Mouse (Mus musculus) lung, postnatal 0 days (tissue): ENCODE results near the gene Prph. TPM values are rescaled to one million over a fixed set of nuclear protein-coding genes. Genes with fewer than 3 reads are reported as not detected.
"Not testable (repeated sequence)": the region's sequence is repeated elsewhere in the genome, so short reads cannot be mapped to it uniquely, and the experiment has no call there.

Experiments used
- ATAC-seq: fragments of 200-750 bp; cut with Nextera tagmentation; 2 replicates; pipeline ENCODE4 v1.8.0; 2017; ENCODE audit warnings: moderate library complexity
- DNase-seq: peaks from one replicate; pipeline ENCODE4 v3.0.0-alpha.2; 2016; ENCODE audit warnings: low spot score
- H3K27ac ChIP-seq: fragments of 300-500 bp; sonication (generic); 2 replicates; pipeline ENCODE4 v1.5.1; 2014; ENCODE audit warnings: antibody characterized with exemption, mild to moderate bottlenecking, low read length, mixed read lengths
- H3K27me3 ChIP-seq: fragments of 300-500 bp; sonication (generic); replicated peaks from 2 replicates; pipeline ENCODE4 v1.6.1; 2014; ENCODE audit warnings: low read length, mixed read lengths; ENCODE audit not compliant: insufficient read depth
- H3K36me3 ChIP-seq: fragments of 300-500 bp; sonication (generic); 2 replicates; pipeline ENCODE4 v1.6.1; 2014; ENCODE audit warnings: low read length, mixed read lengths; ENCODE audit not compliant: insufficient read depth
- H3K4me1 ChIP-seq: fragments of 300-500 bp; sonication (generic); 2 replicates; pipeline ENCODE4 v1.6.1; 2014; ENCODE audit warnings: antibody characterized with exemption, low read depth, low read length, mixed read lengths; ENCODE audit not compliant: insufficient read depth
- H3K4me2 ChIP-seq: fragments of 300-500 bp; sonication (generic); replicated peaks from 2 replicates; pipeline ENCODE4 v1.6.1; 2014; ENCODE audit warnings: low read depth, mild to moderate bottlenecking, low read length, moderate library complexity, mixed read lengths
- H3K4me3 ChIP-seq: fragments of 300-500 bp; sonication (generic); 2 replicates; pipeline ENCODE4 v1.5.1; 2014; ENCODE audit warnings: low read depth, low read length
- H3K9ac ChIP-seq: fragments of 300-500 bp; sonication (generic); replicated peaks from 2 replicates; pipeline ENCODE4 v1.6.1; 2014; ENCODE audit warnings: low read depth, mild to moderate bottlenecking
- H3K9me3 ChIP-seq: fragments of 300-500 bp; sonication (generic); 2 replicates; pipeline ENCODE4 v1.6.1; 2016; ENCODE audit warnings: low read length, mixed read lengths
- CTCF ChIP-seq: IDR thresholded peaks from 2 replicates; pipeline ENCODE4 v1.5.1; 2016; ENCODE audit warnings: antibody characterized with exemption, mild to moderate bottlenecking
- EP300 ChIP-seq: IDR thresholded peaks from 2 replicates; pipeline ENCODE4 v1.6.1; 2016; ENCODE audit warnings: antibody characterized with exemption, mild to moderate bottlenecking, control low read depth
- WGBS: fragments of 180-500 bp; shearing (Covaris S2); extraction: QIAGEN DNeasy Blood & Tissue Kit; methylation state at CpG from one replicate; pipeline ENCODE4 v1.1.7; 2014; 5-methylcytosine and 5-hydroxymethylcytosine counted together
- polyA plus RNA-seq: library from polyadenylated mRNA; unstranded; fragments of >200 nt; fragmentation: Nextera tagmentation; extraction: Ambion mirVana; gene quantifications from 2 replicates; pipeline ENCODE4 v1.2.1, GENCODE M21; 2015

Prph gene
- polyA plus RNA-seq, 1 experiment from 2014 or later = 0.42 TPM

DNA sequence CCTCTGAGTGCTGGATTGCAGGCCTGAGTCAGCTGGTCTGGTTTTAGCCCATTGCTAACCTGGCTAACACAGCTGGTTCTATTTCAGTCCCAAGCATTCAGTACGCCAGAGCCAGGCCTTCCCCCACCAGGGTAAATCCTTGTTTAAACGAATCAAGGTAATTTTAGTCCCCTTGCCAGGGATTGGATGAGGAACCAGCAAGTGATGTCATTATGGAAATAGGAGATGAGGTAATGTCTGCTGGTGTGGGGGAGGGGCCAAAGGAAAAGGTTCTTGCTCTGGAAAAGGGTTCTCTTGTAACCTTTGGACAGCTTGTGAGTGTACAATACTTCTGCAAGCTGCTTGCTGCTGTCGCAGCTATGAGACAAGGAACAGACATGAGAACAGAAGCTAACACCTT lies 10.1 kb upstream of the Prph start:
- Histone ChIP-seq H3K4me1 (no peaks in the 10 kb centered on the region), H3K9me3 (no peaks in the 10 kb centered on the region), H3K27ac (no peak overlapping the region), H3K36me3 (no peaks in the 10 kb centered on the region), H3K9ac (no peak overlapping the region), H3K27me3 (no peaks in the 10 kb centered on the region), H3K4me3 (no peak overlapping the region), H3K4me2 (no peak overlapping the region)
- TF ChIP-seq EP300 (no peak), CTCF (no peak)
- 0 out of 2 replicates have a peak, but pooled peaks have one; percentile 6 for ATAC-seq
- WGBS = 46% methylated on average over 3 of the region's 3 CpGs
- DNase-seq = peak; percentile 41

DNA sequence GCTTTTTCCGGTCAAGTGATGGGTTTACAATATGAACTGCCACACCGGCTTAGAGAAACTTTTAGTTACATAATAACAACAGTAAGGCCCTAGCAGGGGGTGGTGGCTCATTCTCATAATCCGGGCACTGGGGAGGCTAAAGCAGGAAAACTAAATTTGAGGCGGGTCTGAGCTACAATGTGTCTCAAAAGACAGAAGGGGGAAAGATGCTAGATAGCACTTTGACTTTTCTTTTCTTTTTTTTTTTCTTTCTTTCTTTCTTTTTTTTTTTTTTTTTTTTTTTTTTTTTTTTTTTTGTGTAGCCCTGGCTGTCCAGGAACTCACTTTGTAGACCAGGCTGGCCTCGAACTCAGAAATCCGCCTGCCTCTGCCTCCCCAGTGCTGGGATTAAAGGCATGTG lies 9.2 kb upstream of the Prph start:
- H3K27me3 ChIP-seq, ATAC-seq, H3K9me3 ChIP-seq, H3K27ac ChIP-seq, H3K4me3 ChIP-seq, H3K4me2 ChIP-seq, DNase-seq, H3K36me3 ChIP-seq, H3K9ac ChIP-seq, H3K4me1 ChIP-seq: not testable (repeated sequence)
- 73% methylated on average over 6 of the region's 6 CpGs for WGBS

DNA sequence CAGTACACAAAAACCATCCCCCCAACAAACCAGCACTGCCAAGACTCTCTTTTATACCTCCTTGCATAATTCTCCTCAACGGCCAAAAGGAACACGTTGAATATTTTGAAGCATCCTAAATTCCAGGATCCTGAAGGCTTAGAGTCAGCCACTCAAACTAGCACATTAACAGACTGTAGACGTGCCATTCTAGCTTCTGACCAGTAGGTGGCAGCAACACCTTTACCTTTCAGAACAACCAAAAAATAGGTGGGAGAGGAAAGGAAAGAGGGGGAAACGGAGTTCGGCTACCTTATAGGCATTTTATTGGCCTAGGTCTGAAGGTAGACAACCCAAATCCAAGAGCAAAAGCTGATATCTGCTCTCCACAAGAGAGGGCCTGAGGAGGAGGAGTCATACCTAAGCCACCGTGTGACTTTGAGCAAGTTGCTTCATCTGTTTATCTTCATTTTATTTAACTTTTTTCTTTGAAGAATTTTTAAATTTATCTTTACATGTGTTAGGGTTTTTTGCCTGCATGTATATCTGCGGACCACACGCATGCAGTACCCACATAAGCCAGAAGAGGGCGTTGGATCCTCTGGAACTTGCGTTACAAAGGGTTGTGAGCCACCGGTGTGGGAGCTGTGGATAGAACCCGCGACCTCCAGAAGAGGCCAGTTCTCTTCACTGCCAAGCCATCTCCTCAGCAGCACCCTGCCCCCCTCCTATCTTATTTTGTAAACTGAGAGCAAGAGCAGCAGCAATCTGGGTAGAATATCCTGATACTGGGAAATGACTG lies 5.3 kb upstream of the Prph start:
- H3K27me3 ChIP-seq = peaks cover 15% of the 10 kb centered on the region
- H3K9ac ChIP-seq = no peak overlapping the region
- no peaks in the 10 kb centered on the region for H3K4me1 ChIP-seq
- 29% methylated on average over 13 of the region's 13 CpGs for WGBS
- H3K27ac ChIP-seq = no peak overlapping the region
- no peak overlapping the region for H3K4me2 ChIP-seq
- peak; percentile 82 for DNase-seq
- H3K9me3 ChIP-seq = no peaks in the 10 kb centered on the region
- H3K4me3 ChIP-seq = no peak overlapping the region
- TF ChIP-seq CTCF (peak; percentile 90), EP300 (no peak)
- ATAC-seq = peak; percentile 30; the same call in 1 of the 2 replicates
- no peaks in the 10 kb centered on the region for H3K36me3 ChIP-seq

DNA sequence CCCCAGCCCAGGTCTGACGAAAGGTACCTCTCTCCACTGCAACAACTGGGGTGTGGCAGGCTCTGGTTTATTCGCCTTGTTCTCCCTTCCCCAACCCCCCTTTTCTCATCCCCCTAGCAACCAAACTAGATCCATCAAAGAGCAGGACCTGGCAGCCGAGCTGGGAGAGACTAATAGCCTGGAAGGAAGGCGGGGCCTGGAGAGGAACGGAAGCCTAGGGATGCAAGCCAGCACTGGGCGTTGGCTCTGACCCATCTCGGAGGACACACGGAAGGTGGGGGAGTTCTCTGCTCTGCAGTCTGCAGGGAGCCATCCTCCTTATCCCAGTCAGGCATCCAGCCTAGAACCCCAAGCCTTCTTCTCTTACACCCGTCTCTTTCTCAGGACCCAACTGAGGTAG lies 1.6 kb upstream of the Prph start:
- H3K4me3 ChIP-seq = no peak overlapping the region
- no peaks in the 10 kb centered on the region for H3K9me3 ChIP-seq
- ATAC-seq (no peak), DNase-seq (peak; percentile 17)
- no peaks in the 10 kb centered on the region for H3K36me3 ChIP-seq
- peaks cover 50% of the 10 kb centered on the region for H3K27me3 ChIP-seq
- H3K4me2 ChIP-seq = no peak overlapping the region
- H3K27ac ChIP-seq = no peak overlapping the region
- H3K4me1 ChIP-seq = peaks cover 3% of the 10 kb centered on the region; the same call in 1 of the 2 replicates
- H3K9ac ChIP-seq = no peak overlapping the region
- WGBS = 13% methylated on average over 9 of the region's 9 CpGs
- TF ChIP-seq CTCF (no peak), EP300 (no peak)

DNA sequence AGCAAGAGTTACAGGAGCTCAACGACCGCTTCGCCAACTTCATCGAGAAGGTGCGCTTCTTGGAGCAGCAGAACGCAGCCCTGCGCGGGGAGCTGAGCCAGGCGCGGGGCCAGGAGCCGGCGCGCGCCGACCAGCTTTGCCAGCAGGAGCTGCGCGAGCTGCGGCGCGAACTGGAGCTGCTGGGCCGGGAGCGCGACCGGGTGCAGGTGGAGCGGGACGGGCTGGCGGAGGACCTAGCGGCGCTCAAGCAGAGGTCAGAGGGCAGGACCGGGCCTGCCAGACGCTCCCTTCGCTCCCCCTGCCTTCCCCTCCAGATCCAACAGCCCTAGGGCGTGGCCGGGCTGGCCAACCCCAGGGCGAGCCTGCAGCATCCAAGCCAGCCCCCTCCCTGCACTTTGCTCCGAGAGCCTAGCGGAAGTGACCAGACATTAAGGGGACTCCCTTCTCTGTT lies 562 bp downstream of the Prph start:
- H3K27me3 ChIP-seq = peaks cover 54% of the 10 kb centered on the region
- WGBS = under 1% methylated on average over 37 of the region's 37 CpGs
- peak; percentile 17 for DNase-seq
- peak overlapping the region; percentile 44 for H3K4me2 ChIP-seq
- H3K27ac ChIP-seq = no peak overlapping the region
- H3K9me3 ChIP-seq = no peaks in the 10 kb centered on the region
- no peaks in the 10 kb centered on the region for H3K36me3 ChIP-seq
- TF ChIP-seq CTCF (no peak), EP300 (no peak)
- peak overlapping the region; percentile 29 for H3K4me3 ChIP-seq
- no peak overlapping the region for H3K9ac ChIP-seq
- H3K4me1 ChIP-seq = peaks cover 3% of the 10 kb centered on the region; the same call in 1 of the 2 replicates
- ATAC-seq = peak; percentile 19; the same call in 1 of the 2 replicates

DNA sequence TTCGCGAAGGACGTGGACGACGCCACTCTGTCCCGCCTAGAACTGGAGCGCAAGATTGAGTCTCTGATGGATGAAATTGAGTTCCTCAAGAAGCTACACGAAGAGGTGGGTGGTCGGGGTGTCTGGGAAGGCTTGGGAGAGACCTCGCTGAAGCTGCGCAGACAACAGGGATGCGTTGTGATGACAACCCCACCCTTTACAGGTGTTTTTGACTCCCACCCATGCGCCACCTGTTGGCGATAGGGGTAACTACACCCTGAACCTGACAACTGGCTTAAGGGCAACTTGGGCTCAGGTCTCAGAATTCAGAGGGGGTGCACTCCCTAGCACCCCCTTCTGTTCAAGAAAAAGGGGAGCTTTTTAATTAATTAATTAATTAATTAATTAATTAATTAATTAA lies 1.4 kb downstream of the Prph start:
- no peak overlapping the region for H3K9ac ChIP-seq
- H3K36me3 ChIP-seq = no peaks in the 10 kb centered on the region
- H3K27ac ChIP-seq = no peak overlapping the region
- H3K4me2 ChIP-seq = no peak overlapping the region
- no peak overlapping the region for H3K4me3 ChIP-seq
- H3K27me3 ChIP-seq = peaks cover 54% of the 10 kb centered on the region
- ATAC-seq (no peak), DNase-seq (no peak)
- peaks cover 3% of the 10 kb centered on the region; the same call in 1 of the 2 replicates for H3K4me1 ChIP-seq
- H3K9me3 ChIP-seq = no peaks in the 10 kb centered on the region
- WGBS = 10% methylated on average over 14 of the region's 14 CpGs
- TF ChIP-seq CTCF (peak; percentile 74), EP300 (no peak)
